Comparison of ENCODE assay signal across 10 mouse cellular contexts in genomic region chr16:31724121-31724520, GRCm38 (mm10).
DNase-seq lines count a peak whose midpoint lies in the region; ATAC-seq and TF ChIP-seq lines count a peak whose summit lies in the region.
"Had no signal": no experiment of that assay in that cellular context is flagged by ENCODE, and none has a peak within 500 bp of the region (broad histone marks: within the 10 kb centered on the region; RNA-seq: fewer than 3 reads in every experiment).

No protein-coding gene starts in this region.

- DNase-seq in hindbrain, embryonic 14.5 days (ENCODE audit: low spot score): peak; percentile 75
- DNase-seq in 3T3-L1 (ENCODE audit: low read depth, low spot score) (peak; percentile 76), ES-CJ7 (ENCODE audit: low read depth, low spot score) (peak; percentile 32)
- peak; percentile 62 for DNase-seq in forebrain, postnatal 0 days
- DNase-seq in spleen, postnatal 4 days (ENCODE audit: low spot score in 2 of 2): no peak
- DNase-seq in ovary, postnatal 10 days (ENCODE audit: low spot score): no peak
- DNase-seq: cerebellum, adult 11-12 months had no signal

- H3K4me2 ChIP-seq in hindbrain, embryonic 14.5 days (replicated peaks): no peak overlapping the region
- no peak overlapping the region for H3K4me2 ChIP-seq in hindbrain, embryonic 12.5 days (replicated peaks)
- H3K4me2 ChIP-seq in forebrain, postnatal 0 days (ENCODE audit: low read depth): no peak overlapping the region
- H3K4me2 ChIP-seq: neural tube, embryonic 13.5 days had no signal

- no peaks in the 10 kb centered on the region for H3K9me3 ChIP-seq in hindbrain, embryonic 14.5 days (ENCODE audit: control insufficient read depth, low read length)
- H3K9me3 ChIP-seq in hindbrain, embryonic 12.5 days (replicated peaks): no peaks in the 10 kb centered on the region
- no peaks in the 10 kb centered on the region for H3K9me3 ChIP-seq in forebrain, postnatal 0 days (ENCODE audit: low read length)
- H3K9me3 ChIP-seq: neural tube, embryonic 13.5 days had no signal

- peak; percentile 73 for TF ChIP-seq CTCF in forebrain, postnatal 0 days (IDR thresholded peaks at IDR 0.05; ENCODE audit: low read depth)

- peak; percentile 34; the same call in 1 of the 2 replicates for ATAC-seq in hindbrain, embryonic 14.5 days (ENCODE audit: low FRiP score)
- no peak for ATAC-seq in hindbrain, embryonic 12.5 days (ENCODE audit: low FRiP score)
- peak; percentile 42; the same call in 1 of the 2 replicates for ATAC-seq in forebrain, postnatal 0 days
- no peak for ATAC-seq in granulocyte monocyte progenitor cell, adult 5-6 weeks (replicated peaks; ENCODE audit: poor library complexity, severe bottlenecking)

- no peak overlapping the region for H3K9ac ChIP-seq in hindbrain, embryonic 14.5 days
- H3K9ac ChIP-seq in hindbrain, embryonic 12.5 days: no peak overlapping the region
- no peak overlapping the region for H3K9ac ChIP-seq in forebrain, postnatal 0 days

- 33% methylated on average over 1 of the region's 1 CpGs for WGBS in hindbrain, embryonic 14.5 days
- WGBS in hindbrain, embryonic 12.5 days: 35% methylated on average over 1 of the region's 1 CpGs
- WGBS in forebrain, postnatal 0 days: 3% methylated on average over 1 of the region's 1 CpGs

- no peak overlapping the region for H3K27ac ChIP-seq in hindbrain, embryonic 14.5 days
- H3K27ac ChIP-seq in hindbrain, embryonic 12.5 days: no peak overlapping the region
- H3K27ac ChIP-seq in forebrain, postnatal 0 days (ENCODE audit: low read depth, low read length): no peak overlapping the region
- H3K27ac ChIP-seq: neural tube, embryonic 13.5 days had no signal

- H3K4me3 ChIP-seq in hindbrain, embryonic 14.5 days (replicated peaks; ENCODE audit: low read length): no peak overlapping the region
- H3K4me3 ChIP-seq in hindbrain, embryonic 12.5 days: no peak overlapping the region
- no peak overlapping the region for H3K4me3 ChIP-seq in forebrain, postnatal 0 days (ENCODE audit: low read depth, low read length)
- H3K4me3 ChIP-seq: neural tube, embryonic 13.5 days had no signal

- no peaks in the 10 kb centered on the region for H3K27me3 ChIP-seq in hindbrain, embryonic 14.5 days (ENCODE audit: control insufficient read depth, insufficient read depth, low read length)
- H3K27me3 ChIP-seq in hindbrain, embryonic 12.5 days: no peaks in the 10 kb centered on the region
- H3K27me3 ChIP-seq in forebrain, postnatal 0 days (ENCODE audit: insufficient read depth, low read length): no peaks in the 10 kb centered on the region
- H3K27me3 ChIP-seq: neural tube, embryonic 13.5 days had no signal

- H3K36me3 ChIP-seq in hindbrain, embryonic 14.5 days (replicated peaks; ENCODE audit: control insufficient read depth, insufficient read depth): no peaks in the 10 kb centered on the region
- H3K36me3 ChIP-seq in hindbrain, embryonic 12.5 days: no peaks in the 10 kb centered on the region; the same call in 1 of the 2 replicates
- H3K36me3 ChIP-seq in forebrain, postnatal 0 days (ENCODE audit: insufficient read depth): no peaks in the 10 kb centered on the region
- H3K36me3 ChIP-seq: neural tube, embryonic 13.5 days had no signal

- H3K4me1 ChIP-seq in hindbrain, embryonic 14.5 days (replicated peaks; ENCODE audit: control insufficient read depth, insufficient read depth, low read length): no peaks in the 10 kb centered on the region
- no peaks in the 10 kb centered on the region for H3K4me1 ChIP-seq in hindbrain, embryonic 12.5 days
- H3K4me1 ChIP-seq in forebrain, postnatal 0 days (ENCODE audit: insufficient read depth): no peaks in the 10 kb centered on the region
- H3K4me1 ChIP-seq: neural tube, embryonic 13.5 days had no signal

Comparison
In these comparisons a context has a peak if more than half of its experiments do, and no peak if none do; other contexts are left out.
1. ATAC-seq: peak in hindbrain, embryonic 14.5 days (single experiment) and forebrain, postnatal 0 days (single experiment); none in hindbrain, embryonic 12.5 days (single experiment) and granulocyte monocyte progenitor cell, adult 5-6 weeks (single experiment).
2. DNase-seq: peak in hindbrain, embryonic 14.5 days (single experiment), 3T3-L1 (single experiment), ES-CJ7 (single experiment) and forebrain, postnatal 0 days (single experiment); none in spleen, postnatal 4 days (0 of 2) and ovary, postnatal 10 days (single experiment).